Mouse (Mus musculus) forebrain, embryonic 11.5 days (tissue): Measurements from ENCODE around the gene Olfr177. TPM values are rescaled to one million over a fixed set of nuclear protein-coding genes. Genes with fewer than 3 reads are reported as not detected.

ENCODE experiments used
- ATAC-seq: fragments of 200-750 bp; cut with Nextera tagmentation; replicated peaks from 2 replicates; pipeline ENCODE4 v1.8.0; 2017; ENCODE audit warnings: moderate TSS enrichment; ENCODE audit not compliant: low FRiP score
- DNase-seq: peaks from one replicate; pipeline ENCODE4 v3.0.0-alpha.2; 2017; ENCODE audit warnings: low spot score
- H3K27ac ChIP-seq: fragments of 300-500 bp; sonication (generic); 2 replicates; pipeline ENCODE4 v1.5.1; 2014; ENCODE audit warnings: low read depth, low read length
- H3K27me3 ChIP-seq: fragments of 300-500 bp; sonication (generic); 2 replicates; pipeline ENCODE4 v1.6.1; 2014; ENCODE audit warnings: mild to moderate bottlenecking, low read length, mixed read lengths; ENCODE audit not compliant: control insufficient read depth, insufficient read depth
- H3K36me3 ChIP-seq: fragments of 300-500 bp; sonication (generic); 2 replicates; pipeline ENCODE4 v1.6.1; 2014; ENCODE audit warnings: mild to moderate bottlenecking, low read length, moderate library complexity, mixed read lengths; ENCODE audit not compliant: control insufficient read depth, insufficient read depth
- H3K4me1 ChIP-seq: fragments of 300-500 bp; sonication (generic); replicated peaks from 2 replicates; pipeline ENCODE4 v1.6.1; 2014; ENCODE audit warnings: low read length, mixed read lengths; ENCODE audit not compliant: control insufficient read depth, insufficient read depth
- H3K4me2 ChIP-seq: fragments of 300-500 bp; sonication (generic); 2 replicates; pipeline ENCODE4 v1.6.1; 2014; ENCODE audit warnings: low read depth, mild to moderate bottlenecking, low read length, moderate library complexity, mixed read lengths; ENCODE audit not compliant: severe bottlenecking
- H3K4me3 ChIP-seq: fragments of 300-500 bp; sonication (generic); 2 replicates; pipeline ENCODE4 v1.5.1; 2014; ENCODE audit warnings: low read depth, low read length
- H3K9ac ChIP-seq: fragments of 300-500 bp; sonication (generic); 2 replicates; pipeline ENCODE4 v1.6.1; 2014; ENCODE audit warnings: low read length
- H3K9me3 ChIP-seq: fragments of 300-500 bp; sonication (generic); 2 replicates; pipeline ENCODE4 v1.6.1; 2016; ENCODE audit warnings: low read length, mixed read lengths; ENCODE audit not compliant: control insufficient read depth
- WGBS: fragments of 180-500 bp; shearing (Covaris S2); extraction: QIAGEN DNeasy Blood & Tissue Kit; methylation state at CpG from one replicate; pipeline ENCODE4 v1.1.7; 2014; 5-methylcytosine and 5-hydroxymethylcytosine counted together
- polyA plus RNA-seq: library from polyadenylated mRNA; unstranded; fragments of >200 nt; fragmentation: Nextera tagmentation; extraction: Ambion mirVana; gene quantifications from 2 replicates; pipeline ENCODE4 v1.2.1, GENCODE M21; 2014

Olfr177 gene
- not detected in 2 replicates for polyA plus RNA-seq

- H3K27ac ChIP-seq = no peak within 1 kb of the TSS
- H3K4me2 ChIP-seq = no peak within 1 kb of the TSS
- 73% methylated on average over 1 of the region's 1 CpGs for WGBS
- H3K27me3 ChIP-seq = no peaks in the 10 kb centered on the region
- DNase-seq (no peak), ATAC-seq (no peak)
- no peaks in the 10 kb centered on the region for H3K9me3 ChIP-seq
- no peak within 1 kb of the TSS for H3K9ac ChIP-seq
- no peaks in the 10 kb centered on the region for H3K36me3 ChIP-seq
- no peak within 1 kb of the TSS for H3K4me3 ChIP-seq
- no peaks in the 10 kb centered on the region for H3K4me1 ChIP-seq
These were observed at the start of gene Olfr177 for GRCm38 (mm10) chr16:58874668-58875067. Gene Olfr177, minus strand, starts transcription at chr16:58874768.

- H3K9ac ChIP-seq = no peak within 1 kb of the TSS
- H3K4me3 ChIP-seq = no peak within 1 kb of the TSS
- H3K4me2 ChIP-seq = no peak within 1 kb of the TSS
- H3K27me3 ChIP-seq = no peaks in the 10 kb centered on the region
- WGBS = 91% methylated on average over 3 of the region's 3 CpGs
- ATAC-seq (no peak), DNase-seq (no peak)
- H3K27ac ChIP-seq = no peak within 1 kb of the TSS
- no peaks in the 10 kb centered on the region for H3K36me3 ChIP-seq
- no peaks in the 10 kb centered on the region for H3K9me3 ChIP-seq
- H3K4me1 ChIP-seq = no peaks in the 10 kb centered on the region
These were observed 17.4 kb upstream of the Olfr177 start, which contains the start of gene Olfr178 for GRCm38 (mm10) chr16:58891963-58892362. Gene Olfr178, minus strand, starts transcription at chr16:58892063.

GRCm38 (mm10) chr16:58884416-58884815, 9.8 kb upstream of the Olfr177 start:
- ATAC-seq (no peak), DNase-seq (no peak)
- H3K4me2 ChIP-seq = no peak overlapping the region
- no peak overlapping the region for H3K27ac ChIP-seq
- H3K9me3 ChIP-seq = no peaks in the 10 kb centered on the region
- H3K9ac ChIP-seq = no peak overlapping the region
- no peaks in the 10 kb centered on the region for H3K27me3 ChIP-seq
- WGBS = 92% methylated on average over 2 of the region's 2 CpGs
- no peaks in the 10 kb centered on the region for H3K4me1 ChIP-seq
- H3K36me3 ChIP-seq = no peaks in the 10 kb centered on the region
- H3K4me3 ChIP-seq = no peak overlapping the region

GRCm38 (mm10) chr16:58861479-58861878, 13.1 kb downstream of the Olfr177 start:
- no peaks in the 10 kb centered on the region for H3K36me3 ChIP-seq
- H3K27me3 ChIP-seq = no peaks in the 10 kb centered on the region
- no peak overlapping the region for H3K9ac ChIP-seq
- H3K4me1 ChIP-seq = no peaks in the 10 kb centered on the region
- no peak overlapping the region for H3K27ac ChIP-seq
- DNase-seq = no peak
- WGBS = 83% methylated on average over 1 of the region's 1 CpGs
- no peaks in the 10 kb centered on the region for H3K9me3 ChIP-seq
- no peak overlapping the region for H3K4me3 ChIP-seq
- ATAC-seq = no peak
- H3K4me2 ChIP-seq = no peak overlapping the region

- no peak for DNase-seq
- WGBS = 88% methylated on average over 2 of the region's 2 CpGs
These were observed 14.4 kb downstream of the Olfr177 start for GRCm38 (mm10) chr16:58860032-58860737.

GRCm38 (mm10) chr16:58826732-58827319, 47.7 kb downstream of the Olfr177 start, which contains the start of gene Olfr175-ps1:
Gene Olfr175-ps1, minus strand, starts transcription at chr16:58826782.
- Histone ChIP-seq H3K36me3 (no peaks in the 10 kb centered on the region), H3K4me3 (no peak within 1 kb of the TSS), H3K9me3 (no peaks in the 10 kb centered on the region), H3K9ac (no peak within 1 kb of the TSS), H3K4me1 (no peaks in the 10 kb centered on the region), H3K27me3 (no peaks in the 10 kb centered on the region), H3K27ac (no peak within 1 kb of the TSS), H3K4me2 (no peak within 1 kb of the TSS)
- ATAC-seq (no peak), DNase-seq (no peak)
- WGBS = 83% methylated on average over 1 of the region's 1 CpGs

More at GRCm38 (mm10) chr16:58860032-58860737, 14.4 kb downstream of the Olfr177 start:
- no peak for ATAC-seq
- Histone ChIP-seq H3K36me3 (no peaks in the 10 kb centered on the region), H3K9me3 (no peaks in the 10 kb centered on the region), H3K27ac (no peak overlapping the region), H3K9ac (no peak overlapping the region), H3K4me3 (no peak overlapping the region), H3K4me1 (no peaks in the 10 kb centered on the region), H3K4me2 (no peak overlapping the region), H3K27me3 (no peaks in the 10 kb centered on the region)

Other genes with a start within 250 kb of the Olfr177 start
- not detected in 2 replicates for gene E330017A01Rik, start 236.0 kb downstream of the Olfr177 start, polyA plus RNA-seq
- 20.6 and 22.0 TPM in 2 replicates for gene Cpox, start 204.5 kb downstream of the Olfr177 start, polyA plus RNA-seq
- not detected in 2 replicates for gene Gpr15, start 155.7 kb downstream of the Olfr177 start, polyA plus RNA-seq
- 115 and 116 TPM in 2 replicates for gene Cldnd1, start 146.9 kb downstream of the Olfr177 start, polyA plus RNA-seq
- gene Olfr172, start 111.6 kb downstream of the Olfr177 start, polyA plus RNA-seq = not detected in 2 replicates
- not detected in 2 replicates for gene Olfr173, start 74.5 kb downstream of the Olfr177 start, polyA plus RNA-seq
- not detected in 2 replicates for gene Olfr175-ps1, start 48.0 kb downstream of the Olfr177 start, polyA plus RNA-seq
- gene Olfr178, start 17.3 kb upstream of the Olfr177 start, polyA plus RNA-seq = not detected in 2 replicates
- not detected in 2 replicates for gene Olfr181, start 54.0 kb upstream of the Olfr177 start, polyA plus RNA-seq
- gene Olfr180, start 54.6 kb upstream of the Olfr177 start, polyA plus RNA-seq = not detected in 2 replicates
- gene Olfr183, start 120.6 kb upstream of the Olfr177 start, polyA plus RNA-seq = not detected in 2 replicates
- not detected in 2 replicates for gene Olfr186, start 155.5 kb upstream of the Olfr177 start, polyA plus RNA-seq
- gene Olfr187, start 165.0 kb upstream of the Olfr177 start, polyA plus RNA-seq = not detected in 2 replicates
- gene Olfr190, start 203.2 kb upstream of the Olfr177 start, polyA plus RNA-seq = not detected in 2 replicates
- gene Olfr191, start 215.1 kb upstream of the Olfr177 start, polyA plus RNA-seq = not detected in 2 replicates
- gene Olfr193, start 237.1 kb upstream of the Olfr177 start, polyA plus RNA-seq = not detected in 2 replicates
- gene Olfr194, start 246.3 kb upstream of the Olfr177 start, polyA plus RNA-seq = not detected in 2 replicates